Mouse (Mus musculus) forebrain, embryonic 10.5 days (tissue): ENCODE measurements around the gene Brd4. TPM values are rescaled to one million over a fixed set of nuclear protein-coding genes. Genes with fewer than 3 reads are reported as not detected.

Source experiments
- DNase-seq: peaks from one replicate; pipeline ENCODE4 v3.0.0-alpha.2; 2017; ENCODE audit warnings: low spot score; ENCODE audit errors: extremely low spot score
- H3K27ac ChIP-seq: fragments of 300-500 bp; sonication (generic); 2 replicates; pipeline ENCODE4 v1.5.1; 2016; ENCODE audit warnings: mild to moderate bottlenecking
- H3K27me3 ChIP-seq: fragments of 300-500 bp; sonication (generic); 2 replicates; pipeline ENCODE4 v1.6.1; 2016; ENCODE audit warnings: mild to moderate bottlenecking; ENCODE audit not compliant: poor library complexity, severe bottlenecking
- H3K36me3 ChIP-seq: fragments of 300-500 bp; sonication (generic); replicated peaks from 2 replicates; pipeline ENCODE4 v1.6.1; 2016; ENCODE audit warnings: mild to moderate bottlenecking, moderate library complexity
- H3K4me1 ChIP-seq: fragments of 300-500 bp; sonication (generic); 2 replicates; pipeline ENCODE4 v1.6.1; 2016
- H3K4me3 ChIP-seq: fragments of 300-500 bp; sonication (generic); 2 replicates; pipeline ENCODE4 v1.5.1; 2016; ENCODE audit warnings: mild to moderate bottlenecking, moderate library complexity
- H3K9me3 ChIP-seq: fragments of 300-500 bp; sonication (generic); 2 replicates; pipeline ENCODE4 v1.6.1; 2016; ENCODE audit warnings: mild to moderate bottlenecking, moderate library complexity
- WGBS: fragments of 180-500 bp; shearing (Covaris S2); methylation state at CpG from one replicate; pipeline ENCODE4 v1.1.7; 2016; 5-methylcytosine and 5-hydroxymethylcytosine counted together
- polyA plus RNA-seq: library from polyadenylated mRNA; unstranded; fragments of >200 nt; fragmentation: Nextera tagmentation; extraction: Ambion mirVana; gene quantifications from 2 replicates; pipeline ENCODE4 v1.2.1, GENCODE M21; 2016

The Brd4 gene
- polyA plus RNA-seq, 1 experiment from 2014 or later = 113 TPM

GRCm38 (mm10) chr17:32269151-32269550 lies 15.4 kb downstream of the Brd4 start:
- Histone ChIP-seq H3K27ac (no peak overlapping the region), H3K4me3 (no peak overlapping the region), H3K4me1 (0 out of 2 replicates have a peak, but pooled peaks cover 3% of the 10 kb centered on the region), H3K27me3 (no peaks in the 10 kb centered on the region), H3K9me3 (no peaks in the 10 kb centered on the region), H3K36me3 (peaks cover 41% of the 10 kb centered on the region)
- no peak for DNase-seq
- 95% methylated on average over 7 of the region's 7 CpGs for WGBS

- H3K4me3 ChIP-seq = no peak overlapping the region
- H3K27me3 ChIP-seq = no peaks in the 10 kb centered on the region
- H3K27ac ChIP-seq = no peak overlapping the region
- H3K36me3 ChIP-seq = peaks cover 38% of the 10 kb centered on the region
- H3K4me1 ChIP-seq = 0 out of 2 replicates have a peak, but pooled peaks cover 3% of the 10 kb centered on the region
- WGBS = 97% methylated on average over 3 of the region's 3 CpGs
- H3K9me3 ChIP-seq = no peaks in the 10 kb centered on the region
- no peak for DNase-seq
These were observed 16.0 kb downstream of the Brd4 start for GRCm38 (mm10) chr17:32268540-32268960.

- Histone ChIP-seq H3K4me3 (no peak overlapping the region), H3K4me1 (0 out of 2 replicates have a peak, but pooled peaks cover 3% of the 10 kb centered on the region), H3K27ac (no peak overlapping the region), H3K27me3 (no peaks in the 10 kb centered on the region), H3K36me3 (peaks cover 38% of the 10 kb centered on the region), H3K9me3 (no peaks in the 10 kb centered on the region)
- no peak for DNase-seq
- WGBS = 59% methylated on average over 2 of the region's 2 CpGs
These were observed 16.4 kb downstream of the Brd4 start for GRCm38 (mm10) chr17:32268096-32268495.

- H3K4me1 ChIP-seq = 0 out of 2 replicates have a peak, but pooled peaks cover 3% of the 10 kb centered on the region
- 85% methylated on average over 1 of the region's 1 CpGs for WGBS
- H3K9me3 ChIP-seq = no peaks in the 10 kb centered on the region
- H3K27ac ChIP-seq = no peak overlapping the region
- no peak overlapping the region for H3K4me3 ChIP-seq
- H3K36me3 ChIP-seq = peaks cover 38% of the 10 kb centered on the region
- H3K27me3 ChIP-seq = no peaks in the 10 kb centered on the region
- DNase-seq = no peak
These were observed 16.9 kb downstream of the Brd4 start for GRCm38 (mm10) chr17:32267617-32268016.

- H3K27me3 ChIP-seq = no peaks in the 10 kb centered on the region
These were observed 20.9 kb downstream of the Brd4 start for GRCm38 (mm10) chr17:32263672-32264071.

GRCm38 (mm10) chr17:32262831-32263559 lies 21.5 kb downstream of the Brd4 start:
- Histone ChIP-seq H3K27ac (no peak overlapping the region), H3K4me3 (no peak overlapping the region)
- no peak for DNase-seq

More at GRCm38 (mm10) chr17:32263672-32264071, 20.9 kb downstream of the Brd4 start:
- Histone ChIP-seq H3K27ac (no peak overlapping the region), H3K4me1 (peaks cover 4% of the 10 kb centered on the region), H3K9me3 (no peaks in the 10 kb centered on the region), H3K4me3 (no peak overlapping the region), H3K36me3 (peaks cover 39% of the 10 kb centered on the region)
- 94% methylated on average over 2 of the region's 2 CpGs for WGBS
- DNase-seq = no peak

GRCm38 (mm10) chr17:32258869-32259268 lies 25.7 kb downstream of the Brd4 start:
- no peak for DNase-seq
- Histone ChIP-seq H3K36me3 (peaks cover 20% of the 10 kb centered on the region), H3K4me3 (no peak overlapping the region), H3K27ac (no peak overlapping the region), H3K9me3 (no peaks in the 10 kb centered on the region), H3K4me1 (peaks cover 16% of the 10 kb centered on the region), H3K27me3 (no peaks in the 10 kb centered on the region)
- WGBS = 92% methylated on average over 2 of the region's 2 CpGs

More at GRCm38 (mm10) chr17:32262831-32263559, 21.5 kb downstream of the Brd4 start:
- Histone ChIP-seq H3K4me1 (peaks cover 9% of the 10 kb centered on the region), H3K9me3 (no peaks in the 10 kb centered on the region), H3K36me3 (peaks cover 35% of the 10 kb centered on the region), H3K27me3 (no peaks in the 10 kb centered on the region)
- WGBS = 96% methylated on average over 8 of the region's 8 CpGs

- Histone ChIP-seq H3K4me3 (no peak overlapping the region), H3K4me1 (peaks cover 16% of the 10 kb centered on the region), H3K27ac (no peak overlapping the region), H3K36me3 (peaks cover 25% of the 10 kb centered on the region), H3K27me3 (no peaks in the 10 kb centered on the region), H3K9me3 (no peaks in the 10 kb centered on the region)
- 51% methylated on average over 6 of the region's 6 CpGs for WGBS
- no peak for DNase-seq
These were observed 26.6 kb downstream of the Brd4 start for GRCm38 (mm10) chr17:32257944-32258343.

- no peak for DNase-seq
- H3K4me3 ChIP-seq = no peak overlapping the region
- H3K27me3 ChIP-seq = no peaks in the 10 kb centered on the region
- peaks cover 26% of the 10 kb centered on the region for H3K36me3 ChIP-seq
- WGBS = 89% methylated on average over 2 of the region's 2 CpGs
- H3K4me1 ChIP-seq = peaks cover 16% of the 10 kb centered on the region
- no peaks in the 10 kb centered on the region for H3K9me3 ChIP-seq
- H3K27ac ChIP-seq = no peak overlapping the region
These were observed 27.1 kb downstream of the Brd4 start for GRCm38 (mm10) chr17:32257452-32257851.

GRCm38 (mm10) chr17:32256896-32257295 lies 27.6 kb downstream of the Brd4 start:
- Histone ChIP-seq H3K27ac (no peak overlapping the region), H3K4me3 (no peak overlapping the region), H3K36me3 (peaks cover 28% of the 10 kb centered on the region), H3K4me1 (peaks cover 16% of the 10 kb centered on the region), H3K27me3 (no peaks in the 10 kb centered on the region), H3K9me3 (no peaks in the 10 kb centered on the region)
- 93% methylated on average over 2 of the region's 2 CpGs for WGBS
- DNase-seq = no peak

- Histone ChIP-seq H3K27ac (no peak overlapping the region), H3K4me3 (no peak overlapping the region), H3K9me3 (no peaks in the 10 kb centered on the region), H3K27me3 (no peaks in the 10 kb centered on the region), H3K4me1 (peaks cover 10% of the 10 kb centered on the region), H3K36me3 (peaks cover 47% of the 10 kb centered on the region)
- WGBS = 94% methylated on average over 2 of the region's 2 CpGs
- no peak for DNase-seq
These were observed 31.3 kb downstream of the Brd4 start for GRCm38 (mm10) chr17:32253261-32253660.

GRCm38 (mm10) chr17:32251827-32252470 lies 32.6 kb downstream of the Brd4 start:
- Histone ChIP-seq H3K36me3 (peaks cover 51% of the 10 kb centered on the region), H3K27me3 (no peaks in the 10 kb centered on the region), H3K27ac (no peak overlapping the region), H3K4me3 (no peak overlapping the region), H3K4me1 (no peaks in the 10 kb centered on the region), H3K9me3 (no peaks in the 10 kb centered on the region)
- 91% methylated on average over 2 of the region's 2 CpGs for WGBS
- no peak for DNase-seq

GRCm38 (mm10) chr17:32250066-32250465 lies 34.5 kb downstream of the Brd4 start:
- Histone ChIP-seq H3K4me3 (no peak overlapping the region), H3K27me3 (no peaks in the 10 kb centered on the region), H3K36me3 (peaks cover 53% of the 10 kb centered on the region), H3K9me3 (no peaks in the 10 kb centered on the region), H3K27ac (no peak overlapping the region), H3K4me1 (no peaks in the 10 kb centered on the region)
- no peak for DNase-seq
- 100% methylated on average over 1 of the region's 1 CpGs for WGBS
